Mouse (Mus musculus): ENCODE data around the gene Fam198b. TPM values are rescaled to one million over a fixed set of nuclear protein-coding genes. Genes with fewer than 3 reads are reported as not detected.

Fam198b gene
- polyA plus RNA-seq, 1 experiment: not detected

GRCm38 (mm10) chr3:79971542-79971941 is 87.2 kb downstream of the Fam198b start:
- H3K27ac ChIP-seq (ENCODE audit: insufficient read depth, low read depth, low read length): no peak overlapping the region
- 84% methylated on average over 7 of the region's 7 CpGs for WGBS

GRCm38 (mm10) chr3:79976786-79977185 is 92.5 kb downstream of the Fam198b start:
- Histone ChIP-seq H3K4me1 (ENCODE audit: control insufficient read depth, insufficient read depth, low read length) (peaks cover 2% of the 10 kb centered on the region; the same call in 1 of the 2 replicates), H3K27ac (ENCODE audit: insufficient read depth, low read depth, low read length) (no peak overlapping the region), H3K4me3 (ENCODE audit: insufficient read depth, low read depth, low read length) (no peak overlapping the region)
- no peak for TF ChIP-seq POLR2A (IDR thresholded peaks at IDR 0.05; ENCODE audit: insufficient read depth, low read depth, low read length)
- no peak for TF ChIP-seq CTCF (IDR thresholded peaks at IDR 0.05; ENCODE audit: insufficient read depth, low read depth, low read length)
- 35% methylated on average over 3 of the region's 3 CpGs for WGBS

More at GRCm38 (mm10) chr3:79971542-79971941, 87.2 kb downstream of the Fam198b start:
- Histone ChIP-seq H3K4me1 (ENCODE audit: control insufficient read depth, insufficient read depth, low read length) (no peaks in the 10 kb centered on the region), H3K4me3 (ENCODE audit: insufficient read depth, low read depth, low read length) (no peak overlapping the region)
- no peak for TF ChIP-seq CTCF (IDR thresholded peaks at IDR 0.05; ENCODE audit: insufficient read depth, low read depth, low read length)
- no peak for TF ChIP-seq POLR2A (IDR thresholded peaks at IDR 0.05; ENCODE audit: insufficient read depth, low read depth, low read length)

DNA sequence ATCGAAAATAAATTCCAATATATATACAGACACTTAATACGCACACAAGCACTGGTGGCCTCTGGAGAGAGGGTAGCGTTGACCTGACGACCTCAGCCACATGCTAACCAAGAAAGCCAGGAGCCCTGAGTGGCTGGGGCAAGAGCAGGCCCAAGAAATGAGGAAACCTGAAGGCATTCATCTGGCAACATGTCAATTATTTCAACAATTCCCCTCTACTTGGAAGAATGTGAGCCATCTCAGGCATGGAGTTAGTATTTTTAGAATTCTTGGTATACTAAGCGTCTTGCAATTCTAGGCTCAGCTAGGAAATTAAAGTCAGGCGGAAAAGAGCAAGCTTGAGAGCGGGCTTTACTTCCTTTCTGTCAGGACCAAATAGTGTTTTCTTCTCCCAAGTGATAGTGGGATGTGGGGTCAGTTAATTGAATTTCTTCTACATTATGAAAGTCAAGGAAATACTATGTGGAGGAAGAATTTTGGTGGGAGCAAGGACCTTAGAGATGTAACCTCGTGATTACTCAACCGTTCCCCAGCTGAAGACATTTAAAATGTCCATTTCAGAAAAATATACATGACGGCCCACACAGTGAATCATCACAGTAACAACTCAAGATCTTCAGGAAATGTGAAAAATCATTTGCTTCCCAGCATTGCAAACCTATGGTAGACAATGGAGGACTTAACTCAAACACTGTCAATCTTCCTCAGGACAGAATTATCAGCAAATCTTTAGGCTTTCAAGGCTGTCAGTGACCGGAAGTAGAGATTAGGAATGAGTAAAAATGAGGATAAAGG is 93.5 kb downstream of the Fam198b start:
- 73% methylated on average over 11 of the region's 11 CpGs for WGBS
- TF ChIP-seq CTCF (IDR thresholded peaks at IDR 0.05; ENCODE audit: insufficient read depth, low read depth, low read length): no peak
- TF ChIP-seq POLR2A (IDR thresholded peaks at IDR 0.05; ENCODE audit: insufficient read depth, low read depth, low read length): no peak
- H3K4me3 ChIP-seq (ENCODE audit: insufficient read depth, low read depth, low read length): no peak overlapping the region
- H3K27ac ChIP-seq (ENCODE audit: insufficient read depth, low read depth, low read length): no peak overlapping the region
- H3K4me1 ChIP-seq (ENCODE audit: control insufficient read depth, insufficient read depth, low read length): peaks cover 2% of the 10 kb centered on the region; the same call in 1 of the 2 replicates

DNA sequence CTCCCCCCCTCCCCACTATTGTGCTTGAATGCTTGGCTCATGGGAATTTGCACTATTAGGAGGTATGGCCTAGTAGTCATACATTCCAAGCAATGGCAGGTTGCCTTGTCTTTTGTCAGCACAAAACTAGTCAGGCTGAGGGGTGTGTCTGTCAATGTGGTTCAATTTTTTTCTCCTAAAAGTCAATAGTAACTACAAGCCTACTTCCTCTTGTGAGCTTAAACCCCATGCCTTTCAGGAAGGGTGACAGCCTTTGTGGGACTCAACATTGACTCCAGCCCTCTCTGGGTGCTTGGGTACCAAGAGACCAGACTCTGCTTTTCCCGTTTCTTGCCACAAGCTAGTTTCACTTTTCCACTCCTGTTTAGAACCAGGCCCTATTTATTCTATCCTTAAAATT is 96.4 kb downstream of the Fam198b start:
- Histone ChIP-seq H3K4me1 (ENCODE audit: control insufficient read depth, insufficient read depth, low read length) (peaks cover 2% of the 10 kb centered on the region; the same call in 1 of the 2 replicates), H3K4me3 (ENCODE audit: insufficient read depth, low read depth, low read length) (no peak overlapping the region), H3K27ac (ENCODE audit: insufficient read depth, low read depth, low read length) (no peak overlapping the region)
- 89% methylated on average over 1 of the region's 1 CpGs for WGBS
- TF ChIP-seq POLR2A (IDR thresholded peaks at IDR 0.05; ENCODE audit: insufficient read depth, low read depth, low read length) (no peak), CTCF (IDR thresholded peaks at IDR 0.05; ENCODE audit: insufficient read depth, low read depth, low read length) (no peak)

- Histone ChIP-seq H3K4me1 (ENCODE audit: control insufficient read depth, insufficient read depth, low read length) (no peaks in the 10 kb centered on the region), H3K27ac (ENCODE audit: insufficient read depth, low read depth, low read length) (no peak overlapping the region), H3K4me3 (ENCODE audit: insufficient read depth, low read depth, low read length) (no peak overlapping the region)
- no peak for TF ChIP-seq CTCF (IDR thresholded peaks at IDR 0.05; ENCODE audit: insufficient read depth, low read depth, low read length)
- no peak for TF ChIP-seq POLR2A (IDR thresholded peaks at IDR 0.05; ENCODE audit: insufficient read depth, low read depth, low read length)
- 66% methylated on average over 2 of the region's 2 CpGs for WGBS
Measured at GRCm38 (mm10) chr3:79983961-79984419, 99.7 kb downstream of the Fam198b start.

- Histone ChIP-seq H3K4me3 (ENCODE audit: insufficient read depth, low read depth, low read length) (no peak overlapping the region), H3K4me1 (ENCODE audit: control insufficient read depth, insufficient read depth, low read length) (no peaks in the 10 kb centered on the region), H3K27ac (ENCODE audit: insufficient read depth, low read depth, low read length) (no peak overlapping the region)
- TF ChIP-seq POLR2A (IDR thresholded peaks at IDR 0.05; ENCODE audit: insufficient read depth, low read depth, low read length) (no peak), CTCF (IDR thresholded peaks at IDR 0.05; ENCODE audit: insufficient read depth, low read depth, low read length) (no peak)
- WGBS: 87% methylated on average over 1 of the region's 1 CpGs
Measured at GRCm38 (mm10) chr3:79984542-79984941, 100.2 kb downstream of the Fam198b start.

GRCm38 (mm10) chr3:79989250-79989649 is 104.9 kb downstream of the Fam198b start:
- Histone ChIP-seq H3K27ac (ENCODE audit: insufficient read depth, low read depth, low read length) (no peak overlapping the region), H3K4me1 (ENCODE audit: control insufficient read depth, insufficient read depth, low read length) (no peaks in the 10 kb centered on the region), H3K4me3 (ENCODE audit: insufficient read depth, low read depth, low read length) (no peak overlapping the region)
- WGBS: 79% methylated on average over 8 of the region's 8 CpGs
- TF ChIP-seq CTCF (IDR thresholded peaks at IDR 0.05; ENCODE audit: insufficient read depth, low read depth, low read length): no peak
- TF ChIP-seq POLR2A (IDR thresholded peaks at IDR 0.05; ENCODE audit: insufficient read depth, low read depth, low read length): no peak

GRCm38 (mm10) chr3:79989911-79990310 is 105.6 kb downstream of the Fam198b start:
- no peak for TF ChIP-seq CTCF (IDR thresholded peaks at IDR 0.05; ENCODE audit: insufficient read depth, low read depth, low read length)
- no peak for TF ChIP-seq POLR2A (IDR thresholded peaks at IDR 0.05; ENCODE audit: insufficient read depth, low read depth, low read length)
- Histone ChIP-seq H3K4me1 (ENCODE audit: control insufficient read depth, insufficient read depth, low read length) (no peaks in the 10 kb centered on the region), H3K4me3 (ENCODE audit: insufficient read depth, low read depth, low read length) (no peak overlapping the region), H3K27ac (ENCODE audit: insufficient read depth, low read depth, low read length) (no peak overlapping the region)
- 67% methylated on average over 2 of the region's 2 CpGs for WGBS

- TF ChIP-seq POLR2A (IDR thresholded peaks at IDR 0.05; ENCODE audit: insufficient read depth, low read depth, low read length): no peak
- no peak for TF ChIP-seq CTCF (IDR thresholded peaks at IDR 0.05; ENCODE audit: insufficient read depth, low read depth, low read length)
- Histone ChIP-seq H3K4me1 (ENCODE audit: control insufficient read depth, insufficient read depth, low read length) (no peaks in the 10 kb centered on the region), H3K4me3 (ENCODE audit: insufficient read depth, low read depth, low read length) (no peak overlapping the region), H3K27ac (ENCODE audit: insufficient read depth, low read depth, low read length) (no peak overlapping the region)
Measured at GRCm38 (mm10) chr3:79990480-79990879, 106.1 kb downstream of the Fam198b start.

All from olfactory bulb, adult 2 months (tissue).